Mouse (Mus musculus): ENCODE data around the gene Lbhd2. TPM values are rescaled to one million over a fixed set of nuclear protein-coding genes. Genes with fewer than 3 reads are reported as not detected.
A peak's percentile ranks its signal among the peaks of the same experiment; 100 is the strongest.

Gene Lbhd2
- polyA plus RNA-seq, 1 experiment = not detected

GRCm38 (mm10) chr12:111455311-111455846 lies 48.8 kb downstream of the Lbhd2 start:
- Histone ChIP-seq H3K4me1 (ENCODE audit: control insufficient read depth, insufficient read depth, low read length) (peaks cover 76% of the 10 kb centered on the region), H3K4me3 (ENCODE audit: insufficient read depth, low read length) (no peak overlapping the region), H3K27ac (ENCODE audit: insufficient read depth, low read depth, low read length) (peak overlapping the region; percentile 60)
- TF ChIP-seq POLR2A (IDR thresholded peaks at IDR 0.05; ENCODE audit: borderline replicate concordance, low read depth, low read length) (no peak), CTCF (IDR thresholded peaks at IDR 0.05; ENCODE audit: low read depth, low read length) (no peak)

- Histone ChIP-seq H3K27ac (ENCODE audit: insufficient read depth, low read depth, low read length) (peak overlapping the region; percentile 60), H3K4me1 (ENCODE audit: control insufficient read depth, insufficient read depth, low read length) (peaks cover 71% of the 10 kb centered on the region), H3K4me3 (ENCODE audit: insufficient read depth, low read length) (no peak overlapping the region)
- TF ChIP-seq CTCF (IDR thresholded peaks at IDR 0.05; ENCODE audit: low read depth, low read length) (no peak), POLR2A (IDR thresholded peaks at IDR 0.05; ENCODE audit: borderline replicate concordance, low read depth, low read length) (no peak)
Measured at GRCm38 (mm10) chr12:111455860-111456259, 49.3 kb downstream of the Lbhd2 start.

- Histone ChIP-seq H3K4me3 (ENCODE audit: insufficient read depth, low read length) (no peak overlapping the region), H3K27ac (ENCODE audit: insufficient read depth, low read depth, low read length) (peak overlapping the region; percentile 39), H3K4me1 (ENCODE audit: control insufficient read depth, insufficient read depth, low read length) (peaks cover 62% of the 10 kb centered on the region)
- TF ChIP-seq POLR2A (IDR thresholded peaks at IDR 0.05; ENCODE audit: borderline replicate concordance, low read depth, low read length) = no peak
- no peak for TF ChIP-seq CTCF (IDR thresholded peaks at IDR 0.05; ENCODE audit: low read depth, low read length)
Measured at GRCm38 (mm10) chr12:111457742-111458141, 51.1 kb downstream of the Lbhd2 start.

Other genes with a start within 250 kb of the Lbhd2 start
- gene Traf3, start 240.4 kb upstream of the Lbhd2 start, polyA plus RNA-seq (2012; ENCODE audit: insufficient read depth, insufficient read length, missing spikeins) = 14.8 and 16.4 TPM in 2 replicates
- gene 4930595D18Rik, start 222.3 kb upstream of the Lbhd2 start, polyA plus RNA-seq (2012; ENCODE audit: insufficient read depth, insufficient read length, missing spikeins) = not detected in 2 replicates
- gene Amn, start 135.7 kb upstream of the Lbhd2 start, polyA plus RNA-seq (2012; ENCODE audit: insufficient read depth, insufficient read length, missing spikeins) = not detected in 2 replicates
- 32.5 and 41.6 TPM in 2 replicates for gene Cdc42bpb, start 29.1 kb upstream of the Lbhd2 start, polyA plus RNA-seq (2012; ENCODE audit: insufficient read depth, insufficient read length, missing spikeins)
- gene Exoc3l4, start 10.2 kb downstream of the Lbhd2 start, polyA plus RNA-seq (2012; ENCODE audit: insufficient read depth, insufficient read length, missing spikeins) = 7.8 and 8.0 TPM in 2 replicates
- gene Tnfaip2, start 35.7 kb downstream of the Lbhd2 start, polyA plus RNA-seq (2012; ENCODE audit: insufficient read depth, insufficient read length, missing spikeins) = 300 and 304 TPM in 2 replicates
- not detected in 2 replicates for gene Gm266, start 79.0 kb downstream of the Lbhd2 start, polyA plus RNA-seq (2012; ENCODE audit: insufficient read depth, insufficient read length, missing spikeins)
- 147 and 151 TPM in 2 replicates for gene Eif5, start 131.2 kb downstream of the Lbhd2 start, polyA plus RNA-seq (2012; ENCODE audit: insufficient read depth, insufficient read length, missing spikeins)
- gene Mark3, start 167.7 kb downstream of the Lbhd2 start, polyA plus RNA-seq (2012; ENCODE audit: insufficient read depth, insufficient read length, missing spikeins) = 28.6 and 34.0 TPM in 2 replicates

Data from bone marrow macrophage, adult 2 months (primary cell).